Mouse (Mus musculus) olfactory bulb, adult 2 months (tissue): ENCODE results near the gene Ypel3. TPM values are rescaled to one million over a fixed set of nuclear protein-coding genes. Genes with fewer than 3 reads are reported as not detected.

Experiments used
- H3K27ac ChIP-seq: fragments of 200-500 bp; 2 replicates; pipeline ENCODE4 v1.5.1; 2012; ENCODE audit warnings: low read depth, low read length; ENCODE audit not compliant: insufficient read depth
- H3K4me1 ChIP-seq: fragments of 200-500 bp; 2 replicates; pipeline ENCODE4 v1.6.1; 2012; ENCODE audit warnings: low read length; ENCODE audit not compliant: control insufficient read depth, insufficient read depth
- H3K4me3 ChIP-seq: fragments of 200-500 bp; 2 replicates; pipeline ENCODE4 v1.5.1; 2012; ENCODE audit warnings: mild to moderate bottlenecking, low read depth, low read length, moderate library complexity; ENCODE audit not compliant: insufficient read depth
- CTCF ChIP-seq: fragments of 200-500 bp; IDR thresholded peaks from 2 replicates; pipeline ENCODE4 v1.5.1; 2012; ENCODE audit warnings: low read depth, mild to moderate bottlenecking, low read length, moderate library complexity; ENCODE audit not compliant: insufficient read depth
- POLR2A ChIP-seq: fragments of 200-500 bp; IDR thresholded peaks from 2 replicates; pipeline ENCODE4 v1.6.1; 2012; ENCODE audit warnings: mild to moderate bottlenecking, low read depth, low read length, moderate library complexity; ENCODE audit not compliant: insufficient read depth
- WGBS: fragments of 180-500 bp; shearing (Covaris S2); methylation state at CpG from one replicate; pipeline ENCODE4 v1.1.7; 2018; 5-methylcytosine and 5-hydroxymethylcytosine counted together
- polyA plus RNA-seq: library from polyadenylated mRNA; stranded (reverse); fragments of >200 nt; gene quantifications from 2 replicates; pipeline ENCODE4 v1.2.4, GENCODE M21; 2012; ENCODE audit warnings: low replicate concordance; ENCODE audit not compliant: missing spikeins, insufficient read depth, insufficient read length

The Ypel3 gene
- polyA plus RNA-seq, 1 experiment = not detected

- H3K27ac ChIP-seq = no peak overlapping the region
- no peak overlapping the region for H3K4me3 ChIP-seq
These were observed 8.3 kb downstream of the Ypel3 start for GRCm38 (mm10) chr7:126785056-126785455.

GRCm38 (mm10) chr7:126786142-126786541 is 9.4 kb downstream of the Ypel3 start:
- H3K4me1 ChIP-seq = peaks cover 3% of the 10 kb centered on the region; the same call in 1 of the 2 replicates
- no peak for TF ChIP-seq POLR2A
- TF ChIP-seq CTCF = no peak

More at GRCm38 (mm10) chr7:126785056-126785455, 8.3 kb downstream of the Ypel3 start:
- WGBS = 83% methylated on average over 4 of the region's 4 CpGs
- H3K4me1 ChIP-seq = peaks cover 9% of the 10 kb centered on the region
- TF ChIP-seq CTCF (no peak), POLR2A (no peak)

GRCm38 (mm10) chr7:126789141-126789540 is 12.4 kb downstream of the Ypel3 start:
- Histone ChIP-seq H3K4me3 (no peak overlapping the region), H3K4me1 (no peaks in the 10 kb centered on the region), H3K27ac (no peak overlapping the region)
- 81% methylated on average over 4 of the region's 4 CpGs for WGBS
- no peak for TF ChIP-seq CTCF
- TF ChIP-seq POLR2A = no peak

More at GRCm38 (mm10) chr7:126786142-126786541, 9.4 kb downstream of the Ypel3 start:
- no peak overlapping the region for H3K27ac ChIP-seq
- 82% methylated on average over 14 of the region's 14 CpGs for WGBS
- no peak overlapping the region for H3K4me3 ChIP-seq

- Histone ChIP-seq H3K4me3 (peak within 1 kb of the TSS; percentile 80), H3K4me1 (peaks cover 14% of the 10 kb centered on the region), H3K27ac (0 out of 2 replicates have a peak within 1 kb of the TSS, but pooled peaks have one; percentile 43)
- under 1% methylated on average over 82 of the region's 83 CpGs for WGBS
- no peak for TF ChIP-seq CTCF
- TF ChIP-seq POLR2A = peak; percentile 74
These were observed 15.3 kb downstream of the Ypel3 start, which contains the start of gene Ppp4c for GRCm38 (mm10) chr7:126791851-126792720. Gene Ppp4c, minus strand, starts transcription at chr7:126792496.

- WGBS = 23% methylated on average over 11 of the region's 11 CpGs
- Histone ChIP-seq H3K27ac (0 out of 2 replicates have a peak overlapping the region, but pooled peaks have one; percentile 43), H3K4me3 (peak overlapping the region; percentile 80), H3K4me1 (peaks cover 16% of the 10 kb centered on the region)
- TF ChIP-seq CTCF = no peak
- TF ChIP-seq POLR2A = no peak
These were observed 16.1 kb downstream of the Ypel3 start for GRCm38 (mm10) chr7:126792721-126793443.

- TF ChIP-seq CTCF = no peak
- no peak for TF ChIP-seq POLR2A
- WGBS = 71% methylated on average over 4 of the region's 4 CpGs
- Histone ChIP-seq H3K4me3 (no peak overlapping the region), H3K27ac (no peak overlapping the region), H3K4me1 (peaks cover 16% of the 10 kb centered on the region)
These were observed 16.9 kb downstream of the Ypel3 start for GRCm38 (mm10) chr7:126793456-126794270.

GRCm38 (mm10) chr7:126794271-126794605 is 17.5 kb downstream of the Ypel3 start:
- no peak overlapping the region for H3K4me3 ChIP-seq
- 72% methylated on average over 4 of the region's 4 CpGs for WGBS
- peaks cover 16% of the 10 kb centered on the region for H3K4me1 ChIP-seq
- H3K27ac ChIP-seq = no peak overlapping the region
- TF ChIP-seq CTCF (no peak), POLR2A (no peak)

GRCm38 (mm10) chr7:126795387-126796317 is 18.9 kb downstream of the Ypel3 start:
- Histone ChIP-seq H3K27ac (no peak overlapping the region), H3K4me3 (no peak overlapping the region), H3K4me1 (peaks cover 24% of the 10 kb centered on the region)
- no peak for TF ChIP-seq CTCF
- no peak for TF ChIP-seq POLR2A
- WGBS = 74% methylated on average over 16 of the region's 16 CpGs
